Mouse (Mus musculus): ENCODE results near the gene Bach2.
A peak's percentile ranks its signal among the peaks of the same experiment; 100 is the strongest.

The Bach2 gene

GRCm38 (mm10) chr4:32430136-32430535 lies 191.5 kb downstream of the Bach2 start:
- no peak for DNase-seq

- peak; percentile 30 to 34 for DNase-seq
Measured at GRCm38 (mm10) chr4:32430981-32431380, 192.4 kb downstream of the Bach2 start.

DNA sequence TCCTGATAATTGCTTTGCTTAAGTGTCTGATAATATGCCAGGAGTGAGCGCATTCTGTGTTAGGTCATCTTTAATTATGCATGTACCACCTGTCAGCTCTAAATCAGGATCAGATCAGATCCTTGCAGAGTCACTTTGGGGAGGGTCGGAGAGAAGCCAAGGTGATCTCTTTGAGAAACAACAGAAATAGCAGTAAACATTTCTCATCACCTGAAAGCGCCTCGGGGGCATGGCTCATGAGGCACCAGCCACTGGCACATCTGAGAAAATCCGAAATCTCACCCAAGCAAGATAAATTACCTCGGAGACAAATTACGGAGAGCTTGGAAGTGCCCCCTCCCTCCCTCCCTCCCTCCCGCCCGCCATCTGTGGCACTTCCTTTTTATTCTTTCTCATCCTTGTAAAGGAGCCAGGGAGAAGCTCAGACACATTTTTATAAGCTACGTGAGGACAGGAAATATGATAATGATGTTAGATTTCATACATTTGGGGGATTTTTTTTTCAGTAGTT lies 193.7 kb downstream of the Bach2 start:
- peak; percentile 64 to 71 for DNase-seq

GRCm38 (mm10) chr4:32432945-32433344 lies 194.3 kb downstream of the Bach2 start:
- no peak for DNase-seq

GRCm38 (mm10) chr4:32434612-32435011 lies 196.0 kb downstream of the Bach2 start:
- DNase-seq, result no peak

DNA sequence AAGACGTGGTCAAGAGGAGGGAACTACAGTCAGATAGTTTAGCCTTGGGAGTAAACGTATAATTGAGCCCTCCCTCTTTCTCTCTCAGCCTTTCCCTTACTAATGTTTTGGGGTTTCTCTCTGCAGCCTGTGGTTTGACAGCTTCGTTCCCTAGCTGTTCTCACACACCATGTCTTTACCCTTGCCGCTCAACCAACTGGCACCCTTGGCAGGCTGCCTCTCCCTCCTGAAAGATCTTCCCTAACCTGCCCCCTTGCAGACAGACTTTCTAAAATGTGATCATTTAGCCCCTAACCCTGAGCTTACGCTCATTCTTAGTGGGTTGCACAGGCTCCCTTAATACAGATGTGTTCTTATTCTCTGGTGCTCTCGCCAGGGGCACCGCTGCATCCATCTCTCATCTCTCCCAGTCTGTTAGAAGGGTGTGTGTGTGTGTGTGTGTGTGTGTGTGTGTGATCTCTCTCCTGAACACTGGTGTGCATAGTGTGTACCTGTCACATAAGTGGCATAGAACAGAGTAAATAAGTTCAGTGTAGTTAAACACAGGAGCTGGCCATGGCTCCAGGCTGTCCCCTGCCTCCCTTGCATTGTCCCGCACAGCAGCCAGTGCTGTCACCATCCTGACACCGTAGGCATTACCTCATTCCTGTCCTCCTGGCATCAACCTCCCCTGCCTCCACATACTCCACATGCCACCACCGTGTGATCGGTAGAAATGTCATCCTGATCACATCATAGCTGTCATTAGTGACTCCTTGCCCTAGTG lies 201.6 kb downstream of the Bach2 start:
- DNase-seq, result peak; percentile 60 to 73

GRCm38 (mm10) chr4:32440740-32441072 lies 202.1 kb downstream of the Bach2 start:
- DNase-seq, result no peak

DNA sequence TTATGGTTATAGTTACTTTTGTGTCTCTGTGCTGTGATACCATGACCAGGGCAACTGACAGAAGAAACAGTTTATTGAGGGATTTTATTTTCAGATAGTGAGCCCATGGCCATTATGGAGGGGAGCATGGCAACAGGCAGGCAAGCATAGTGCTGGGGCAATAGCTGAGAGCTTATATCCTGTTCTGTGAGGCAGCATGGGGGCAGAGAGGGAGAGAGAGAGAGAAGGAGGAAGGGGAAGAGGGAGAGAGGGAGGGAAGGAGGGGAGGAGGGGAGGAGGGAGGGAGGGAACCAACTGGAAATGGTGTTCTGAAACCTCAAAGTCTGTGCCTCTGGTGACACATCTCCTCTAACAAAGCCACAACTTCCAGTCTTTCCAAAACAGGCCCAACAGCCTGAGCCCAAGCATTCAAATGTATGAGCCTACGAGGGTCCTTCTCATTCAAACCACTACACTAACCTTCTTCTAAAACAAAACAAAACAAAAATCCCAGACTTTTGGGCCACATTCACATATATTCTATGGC lies 206.1 kb downstream of the Bach2 start:
- no peak for DNase-seq

- no peak for DNase-seq
Measured at GRCm38 (mm10) chr4:32447850-32448249, 209.2 kb downstream of the Bach2 start.

GRCm38 (mm10) chr4:32461986-32462385 lies 223.4 kb downstream of the Bach2 start:
- DNase-seq, result peak in 1 of 2 experiments; percentile 30

DNA sequence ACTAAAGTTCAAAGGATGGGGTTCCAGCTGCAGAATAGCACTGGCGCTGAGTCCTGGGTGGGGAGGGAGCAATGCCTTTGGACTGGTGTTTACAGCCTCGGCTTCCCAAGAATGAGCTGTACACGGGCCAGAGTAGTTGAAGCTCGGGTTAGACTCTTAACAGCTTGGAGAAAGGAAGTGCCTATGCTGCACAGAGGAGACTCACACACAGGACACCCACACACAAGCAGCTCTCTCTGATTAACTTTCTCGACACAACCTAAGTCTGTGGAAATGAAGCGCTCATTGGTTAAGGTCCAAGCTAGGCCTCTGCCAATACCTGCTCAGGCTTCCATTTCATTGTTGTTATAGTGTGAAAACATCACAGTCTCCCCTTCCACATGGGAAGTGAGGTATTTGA lies 224.5 kb downstream of the Bach2 start:
- no peak for DNase-seq

GRCm38 (mm10) chr4:32464540-32464939 lies 225.9 kb downstream of the Bach2 start:
- DNase-seq, result no peak

- DNase-seq, result no peak
Measured at GRCm38 (mm10) chr4:32466031-32466430, 227.4 kb downstream of the Bach2 start.

GRCm38 (mm10) chr4:32477977-32478660 lies 239.5 kb downstream of the Bach2 start:
- DNase-seq, result no peak

GRCm38 (mm10) chr4:32479231-32479630 lies 240.6 kb downstream of the Bach2 start:
- no peak for DNase-seq

- DNase-seq, result peak; percentile 45 to 54
Measured at GRCm38 (mm10) chr4:32479801-32480700, 241.4 kb downstream of the Bach2 start.

DNA sequence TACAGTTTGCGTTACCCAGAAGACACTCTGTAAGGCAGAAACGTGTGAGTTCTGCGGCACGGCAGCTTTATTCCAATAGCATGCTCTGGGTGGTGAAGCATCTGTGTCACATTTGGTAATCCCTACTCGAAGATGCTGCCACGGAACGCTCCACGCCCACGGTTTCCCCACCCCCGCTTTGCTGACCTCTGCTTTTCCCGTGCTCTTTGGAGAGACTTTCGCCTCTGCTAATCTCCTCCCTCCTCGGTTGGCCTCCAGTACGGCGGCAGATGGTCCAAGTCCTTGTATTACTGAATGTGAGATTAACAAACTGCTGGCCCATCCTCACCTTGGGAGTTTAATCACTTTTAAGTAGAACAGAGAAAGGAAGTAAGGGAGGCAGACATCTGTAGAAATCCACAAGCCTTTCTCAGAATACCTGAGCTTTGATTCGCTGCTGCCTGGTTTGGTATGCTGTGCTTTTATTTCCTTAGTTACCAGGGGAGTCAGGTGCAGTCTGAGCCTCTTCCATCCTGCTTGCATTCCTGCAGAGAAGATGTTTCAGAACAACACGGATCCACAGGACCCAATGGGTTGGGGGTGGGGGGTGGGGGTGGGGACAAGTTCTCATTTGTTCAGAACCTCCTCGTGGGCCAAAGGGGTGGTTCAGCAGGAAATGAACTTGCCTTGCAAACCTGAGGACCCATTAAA lies 242.9 kb downstream of the Bach2 start:
- DNase-seq, result peak; percentile 70 to 77

- DNase-seq, result no peak
Measured at GRCm38 (mm10) chr4:32482138-32482537, 243.5 kb downstream of the Bach2 start.

DNA sequence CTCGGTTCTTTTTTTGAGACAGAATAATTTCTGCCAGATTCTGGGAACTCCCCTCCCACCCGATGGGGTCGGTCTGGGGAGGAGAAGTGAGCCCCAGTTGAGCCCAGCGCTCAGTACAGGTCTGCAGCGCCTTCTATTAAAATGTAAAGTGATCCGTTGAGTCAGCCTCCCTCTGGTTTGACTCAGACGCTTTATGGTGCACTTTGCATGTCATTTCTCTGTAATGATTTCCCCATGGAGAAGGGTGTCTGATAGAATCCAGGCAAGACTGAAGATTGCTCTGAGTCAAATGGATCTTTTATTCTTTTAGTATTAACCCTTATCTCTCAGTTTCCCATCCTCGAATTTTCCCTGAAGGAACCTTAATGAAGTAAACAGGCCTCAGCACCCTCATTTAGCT lies 244.3 kb downstream of the Bach2 start:
- no peak for DNase-seq

- no peak for DNase-seq
Measured at GRCm38 (mm10) chr4:32485848-32486247, 247.2 kb downstream of the Bach2 start.

- peak; percentile 51 to 55 for DNase-seq
Measured at GRCm38 (mm10) chr4:32486654-32487398, 248.2 kb downstream of the Bach2 start.

GRCm38 (mm10) chr4:32489186-32489585 lies 250.6 kb downstream of the Bach2 start:
- no peak for DNase-seq
